Mouse (Mus musculus) small intestine, adult 2 months (tissue): ENCODE measurements around the gene Gm20388.

Experiments
- CTCF ChIP-seq: fragments of 200-500 bp; IDR thresholded peaks from 2 replicates; pipeline ENCODE4 v1.5.1; 2012; ENCODE audit warnings: low read depth, mild to moderate bottlenecking, control low read depth, inconsistent platforms, low read length, moderate library complexity, mixed read lengths; ENCODE audit not compliant: insufficient replicate concordance, insufficient read length; ENCODE audit errors: extremely low read depth
- POLR2A ChIP-seq: fragments of 200-500 bp; IDR thresholded peaks from 2 replicates; pipeline ENCODE4 v1.6.1; 2012; ENCODE audit warnings: low read depth, mild to moderate bottlenecking, control low read depth, inconsistent platforms, low read length, moderate library complexity

- TF ChIP-seq CTCF (no peak), POLR2A (no peak)
These were observed 3803.8 kb downstream of the Gm20388 start for GRCm38 (mm10) chr8:123714451-123714850.
